Mouse (Mus musculus) granulocyte monocyte progenitor cell, adult 5-6 weeks (primary cell): Measurements from ENCODE around the gene Ikzf1. TPM values are rescaled to one million over a fixed set of nuclear protein-coding genes. Genes with fewer than 3 reads are reported as not detected.

Experiments
- ATAC-seq: replicated peaks from 2 replicates; pipeline ENCODE4 v1.8.0; 2016; ENCODE audit warnings: mild to moderate bottlenecking, moderate TSS enrichment, inconsistent platforms; ENCODE audit not compliant: poor library complexity, severe bottlenecking
- total RNA-seq, 2 experiments: library from RNA; stranded (forward) in 1 of 2; stranded (reverse) in 1 of 2; fragments of 200-712, 200-1000 nt in 1 of 2; fragments of >200 nt in 1 of 2; fragmentation: Nextera tagmentation in 1 of 2; gene quantifications; 2 replicates each; pipeline ENCODE4 v1.2.3; 2014 to 2017

The Ikzf1 gene
- total RNA-seq, 2 experiments from 2014 or later = 51.0 to 108 TPM

DNA sequence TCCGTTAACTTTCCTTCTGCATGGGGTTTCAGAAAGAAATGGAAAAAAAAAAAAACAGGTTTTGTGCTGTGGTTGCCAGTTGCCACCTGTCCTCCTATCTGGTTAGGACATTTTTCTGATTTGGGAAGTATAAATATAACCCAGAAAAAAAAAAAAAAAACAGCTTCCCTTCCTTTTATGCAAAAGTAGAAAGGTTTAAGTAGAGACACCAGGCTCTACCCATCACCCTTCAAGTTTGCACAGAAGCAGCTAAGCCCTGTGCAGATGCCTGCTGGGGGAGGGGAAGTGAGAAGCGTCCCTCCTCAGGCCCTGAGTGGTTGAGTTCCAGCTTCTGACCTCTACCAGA is 31.9 kb downstream of the Ikzf1 start:
- ATAC-seq = peak; percentile 60

DNA sequence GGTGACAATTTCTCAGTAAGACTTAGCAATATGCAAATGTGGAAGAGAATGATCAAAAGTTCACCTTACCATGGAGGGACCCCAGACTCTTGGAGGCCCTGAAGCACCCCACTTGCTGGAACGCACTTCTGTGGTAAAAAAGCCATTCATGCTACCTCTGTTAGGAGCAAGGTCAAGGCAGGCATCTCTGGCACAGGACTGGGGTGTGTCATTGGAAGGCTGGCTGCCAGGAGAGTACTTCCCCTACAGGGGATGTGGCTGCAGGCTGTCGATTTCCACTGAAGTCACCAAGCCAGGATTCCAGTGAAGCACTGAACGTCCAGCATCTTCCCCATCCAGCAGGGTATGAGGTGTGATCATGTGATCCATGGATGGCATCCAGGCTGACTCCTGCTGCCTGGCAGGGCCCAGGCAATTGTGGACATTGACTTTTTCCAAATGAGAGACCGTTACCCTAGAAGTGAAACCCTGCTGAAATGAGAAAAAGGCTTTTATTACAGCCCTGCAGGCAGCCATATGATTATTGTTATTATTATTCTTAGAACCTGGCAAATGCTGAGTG is 32.9 kb downstream of the Ikzf1 start:
- peak; percentile 14 for ATAC-seq

DNA sequence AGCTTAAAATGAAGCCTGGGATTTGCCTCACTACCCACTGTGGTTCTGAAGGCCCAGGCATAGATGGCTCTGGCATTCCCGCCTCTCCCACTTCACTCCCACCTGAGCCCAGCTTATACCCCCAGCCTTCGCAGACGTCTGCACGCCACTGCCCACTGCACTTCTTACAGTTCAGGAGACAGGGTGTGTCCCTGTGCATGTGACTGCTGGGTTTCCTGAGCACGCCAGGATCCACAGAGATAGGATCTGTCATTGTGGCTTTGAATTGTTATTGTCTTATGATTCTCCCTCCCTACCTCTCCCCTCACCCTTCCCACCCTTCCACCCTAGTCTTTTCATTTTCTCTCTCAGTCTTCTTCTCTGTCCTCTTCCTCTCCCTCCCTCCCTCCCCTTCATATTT is 34.9 kb downstream of the Ikzf1 start:
- ATAC-seq = no peak

DNA sequence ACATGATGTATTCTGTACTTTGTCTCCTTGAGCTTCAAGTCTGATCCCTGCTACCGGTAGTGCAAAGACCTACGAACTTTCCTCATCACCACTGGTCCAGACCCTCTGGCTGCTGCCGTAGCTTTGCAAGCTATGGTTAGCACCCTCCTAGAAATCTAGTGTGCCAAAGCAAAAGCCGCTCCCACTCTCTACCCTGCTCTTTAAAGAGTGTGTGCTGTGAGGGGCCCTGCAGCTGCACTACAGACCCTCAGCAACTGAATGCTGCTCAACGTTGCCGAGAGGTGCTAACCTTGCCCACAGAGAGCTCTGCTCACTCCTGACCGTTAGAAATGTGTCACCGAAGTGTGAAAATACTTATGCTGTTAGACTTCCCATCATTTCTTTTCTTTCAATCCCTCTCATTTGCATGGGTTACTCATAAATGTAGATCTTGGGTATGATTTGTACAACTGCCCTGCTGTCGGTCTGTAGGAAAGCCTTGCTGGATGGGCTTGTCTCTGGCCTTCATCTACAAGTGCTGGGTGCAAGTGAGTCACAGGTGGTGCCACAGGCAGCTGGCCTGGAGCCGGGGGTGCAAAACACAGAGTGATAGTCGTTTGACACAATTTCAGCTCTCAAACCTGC is 40.6 kb downstream of the Ikzf1 start:
- ATAC-seq = no peak

DNA sequence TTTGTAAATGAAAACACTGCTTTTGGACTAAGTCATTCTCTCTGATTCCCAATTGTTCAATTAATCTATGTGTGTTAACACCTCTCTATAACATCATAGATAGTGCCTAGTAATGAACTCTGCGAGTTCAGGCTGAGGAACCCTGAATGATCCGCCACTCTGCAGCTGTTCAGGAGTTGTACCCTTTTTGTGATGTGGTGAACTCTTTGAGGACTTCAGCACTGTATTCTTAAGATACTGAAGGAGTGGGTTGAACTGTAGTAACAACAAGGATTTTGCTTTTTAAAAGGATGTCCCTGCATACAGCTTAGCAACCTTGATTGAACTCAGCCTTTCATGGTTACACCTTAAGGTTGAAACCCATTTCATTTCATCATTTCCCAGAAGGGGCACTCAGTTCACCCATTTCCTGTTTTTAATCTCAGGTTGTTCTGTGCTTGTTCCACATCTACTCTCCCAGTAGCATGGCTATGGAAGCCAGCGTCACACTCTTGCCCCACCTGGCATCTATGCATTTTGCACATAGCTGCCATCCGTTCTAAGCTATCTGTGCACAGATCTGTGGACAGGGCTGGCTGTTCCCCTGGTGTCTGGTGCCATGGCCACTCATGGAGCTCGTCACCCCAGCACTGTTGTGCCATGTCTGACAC is 41.2 kb downstream of the Ikzf1 start:
- peak; percentile 13 for ATAC-seq

DNA sequence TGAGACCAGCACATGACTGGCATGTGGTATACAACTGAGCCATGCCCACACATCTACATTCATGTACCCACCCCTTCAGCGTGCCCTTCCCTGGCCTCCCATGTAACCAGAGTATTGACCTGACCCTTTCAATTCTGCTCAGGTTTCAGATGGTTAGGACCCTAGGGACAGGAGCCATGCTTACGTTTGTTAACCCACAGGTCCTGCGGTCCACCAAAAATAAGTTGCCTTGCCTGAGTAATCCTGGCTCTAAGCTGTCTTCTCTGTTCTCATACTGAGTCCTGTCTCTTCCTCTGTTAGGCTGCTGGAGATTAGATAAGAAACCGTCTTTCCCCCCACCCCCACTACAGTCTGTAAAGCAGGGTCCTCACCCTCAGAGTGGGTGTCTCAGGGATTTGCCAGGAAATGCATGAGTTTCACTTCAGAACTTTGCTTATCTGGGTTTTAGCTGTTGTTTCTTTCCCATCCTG is 42.0 kb downstream of the Ikzf1 start:
- ATAC-seq = no peak

DNA sequence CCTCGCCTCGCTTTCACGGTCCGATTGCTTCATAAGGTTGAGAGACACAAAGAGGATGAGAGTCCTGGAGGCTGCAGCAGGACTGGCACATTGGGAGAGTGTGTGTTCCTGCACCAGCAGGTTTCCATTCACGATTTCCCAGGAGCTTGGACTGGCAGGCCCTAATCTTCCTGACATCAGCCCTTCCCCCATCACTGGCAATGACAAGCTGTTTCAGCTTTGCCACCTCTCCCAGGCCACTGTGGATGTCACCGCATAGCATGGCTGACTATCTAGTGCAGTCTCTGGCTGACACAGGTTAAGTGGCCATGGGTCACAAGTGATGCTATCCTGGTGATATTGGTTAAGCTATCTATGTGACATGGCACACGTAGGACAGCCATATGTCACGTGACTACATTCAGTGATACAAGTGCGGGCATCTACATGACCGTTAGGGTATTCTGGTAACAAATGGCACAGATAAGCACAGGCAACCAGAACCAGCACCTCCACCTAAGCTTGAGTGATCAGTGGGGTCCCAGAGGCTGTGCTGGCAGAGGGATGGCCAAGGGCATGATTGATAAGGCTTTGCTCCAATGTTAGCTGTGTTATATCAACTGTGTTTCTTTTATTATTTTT is 43.2 kb downstream of the Ikzf1 start:
- no peak for ATAC-seq

DNA sequence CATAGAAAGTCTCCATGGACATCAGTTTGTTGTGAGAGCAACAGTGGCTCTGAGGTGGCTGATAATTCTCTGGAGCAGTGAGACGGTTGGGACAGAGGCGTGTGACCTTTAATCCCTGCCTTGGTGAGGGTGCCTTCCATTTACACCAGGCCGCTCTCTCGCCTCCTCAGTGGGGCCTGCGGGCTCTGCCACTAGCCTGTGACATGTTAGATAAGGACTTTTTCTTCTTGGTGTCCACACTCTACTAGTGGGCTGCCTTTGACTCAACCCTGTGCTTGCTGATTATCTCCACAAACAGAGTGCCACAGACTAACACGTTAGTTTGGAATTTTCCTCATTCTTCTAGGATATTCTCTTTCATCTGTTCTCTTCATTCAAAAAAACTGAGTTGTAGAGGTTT is 44.4 kb downstream of the Ikzf1 start:
- ATAC-seq = no peak

DNA sequence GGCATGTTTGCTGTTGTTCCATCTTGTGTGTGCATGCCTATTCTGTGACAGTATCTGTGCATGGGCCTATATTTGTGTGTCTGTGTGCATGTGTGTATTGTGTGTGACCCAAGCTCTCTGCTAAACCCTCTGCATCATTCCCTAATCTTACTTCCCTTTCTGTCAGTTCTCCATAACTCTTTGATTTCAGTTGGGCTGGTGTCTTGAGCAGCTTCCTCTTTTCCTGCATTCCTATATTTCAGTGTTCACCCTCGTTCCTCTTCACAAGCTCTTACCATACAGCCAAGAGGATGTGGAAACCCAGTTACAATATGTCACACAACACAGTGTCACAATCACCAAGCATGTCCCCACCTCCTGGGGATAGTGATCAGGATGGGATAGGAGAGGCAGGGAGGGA is 45.3 kb downstream of the Ikzf1 start:
- ATAC-seq = peak; percentile 85

DNA sequence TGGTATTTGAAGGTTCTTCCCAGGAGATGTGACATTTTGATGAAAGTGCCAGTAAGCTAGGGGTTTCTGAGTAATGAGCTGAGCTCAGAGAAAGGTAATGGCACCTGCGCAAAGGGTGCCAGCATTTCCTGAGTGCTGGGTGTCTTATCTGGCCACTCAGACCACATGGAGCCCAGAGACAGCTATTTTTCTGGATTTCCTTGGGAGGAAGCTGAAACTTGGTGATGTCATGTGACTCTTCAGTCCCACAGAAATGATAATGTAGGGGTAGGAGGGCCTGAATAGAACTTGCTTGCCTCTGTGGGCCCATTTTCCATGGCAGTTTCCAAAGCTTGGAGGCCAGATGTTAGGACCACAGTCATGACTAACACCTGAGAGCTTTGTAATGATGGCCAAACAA is 46.9 kb downstream of the Ikzf1 start:
- no peak for ATAC-seq

DNA sequence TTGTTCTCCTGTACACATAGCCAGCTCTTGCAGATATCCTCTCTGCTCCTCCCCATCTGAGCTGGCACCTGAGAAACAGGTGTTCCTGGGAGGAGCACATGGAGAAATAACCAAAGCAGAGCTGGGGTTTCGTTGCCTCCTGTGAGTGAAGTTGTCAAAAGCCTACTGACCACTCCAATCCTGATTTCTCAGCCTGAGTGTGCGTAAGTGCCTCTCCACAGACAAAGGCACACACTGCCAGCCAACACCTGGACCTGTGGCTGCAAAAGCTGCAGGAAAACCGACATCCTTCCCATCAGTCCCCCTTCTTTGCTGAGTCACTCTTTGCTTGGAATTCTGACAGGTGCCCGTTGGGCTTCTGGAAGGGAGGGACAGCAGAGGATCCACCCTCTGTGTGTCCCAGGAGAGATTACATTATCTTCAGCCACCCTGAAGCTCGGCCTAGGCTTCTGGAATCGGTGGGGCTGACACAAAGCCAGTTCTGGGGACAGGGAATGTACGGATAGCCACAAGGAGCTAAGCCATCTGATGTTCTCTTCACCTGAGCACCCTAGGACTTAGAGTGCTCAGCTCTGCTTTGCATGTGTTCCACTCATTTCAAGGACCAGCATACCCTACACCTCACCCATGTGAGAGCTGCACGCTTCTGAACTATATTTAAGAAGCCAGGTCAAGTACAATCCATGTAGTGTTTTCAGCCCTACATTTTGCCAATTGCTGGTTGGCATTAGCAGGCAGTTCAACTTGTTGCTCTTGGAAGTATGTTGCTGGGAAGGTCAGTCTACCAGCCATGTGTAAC is 48.4 kb downstream of the Ikzf1 start:
- ATAC-seq = no peak

DNA sequence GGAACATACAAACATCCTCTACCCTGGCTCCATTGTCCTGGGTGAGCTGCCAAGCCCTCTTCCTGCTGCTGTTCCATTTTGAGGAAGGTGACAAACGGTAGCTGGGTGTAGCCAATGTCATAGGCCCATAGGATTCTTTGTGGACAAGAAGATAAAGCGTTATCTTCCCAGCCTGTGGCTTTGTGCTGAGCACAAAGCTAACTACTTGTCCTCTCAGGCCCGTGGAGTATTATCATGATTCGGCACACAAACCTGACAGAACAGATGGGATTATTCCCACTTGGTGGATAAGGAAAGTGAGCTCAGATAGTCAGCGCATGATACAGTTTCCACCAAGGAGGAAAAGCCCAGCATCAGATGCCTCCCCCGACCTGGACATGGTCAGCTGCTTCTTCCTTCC is 50.4 kb downstream of the Ikzf1 start:
- no peak for ATAC-seq

DNA sequence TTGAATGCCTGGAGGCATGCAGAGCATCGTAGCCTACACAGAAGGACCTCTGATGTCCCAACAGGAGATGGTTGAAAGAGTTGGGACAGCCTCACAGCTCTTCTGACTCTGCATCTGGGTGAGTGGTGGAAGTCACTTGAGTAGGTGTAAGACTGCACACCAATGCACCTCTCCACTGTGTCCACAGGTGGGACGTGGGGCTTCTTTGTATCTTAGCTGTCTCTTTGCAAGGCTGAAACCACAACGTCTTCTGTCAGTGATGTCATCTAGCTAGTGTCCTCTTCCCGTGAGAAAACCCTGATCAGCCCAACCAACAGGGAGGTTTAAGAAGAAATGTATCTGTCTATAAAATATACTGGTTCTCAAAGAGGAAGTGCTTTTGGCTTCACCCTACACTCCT is 52.1 kb downstream of the Ikzf1 start:
- ATAC-seq = peak; percentile 25

DNA sequence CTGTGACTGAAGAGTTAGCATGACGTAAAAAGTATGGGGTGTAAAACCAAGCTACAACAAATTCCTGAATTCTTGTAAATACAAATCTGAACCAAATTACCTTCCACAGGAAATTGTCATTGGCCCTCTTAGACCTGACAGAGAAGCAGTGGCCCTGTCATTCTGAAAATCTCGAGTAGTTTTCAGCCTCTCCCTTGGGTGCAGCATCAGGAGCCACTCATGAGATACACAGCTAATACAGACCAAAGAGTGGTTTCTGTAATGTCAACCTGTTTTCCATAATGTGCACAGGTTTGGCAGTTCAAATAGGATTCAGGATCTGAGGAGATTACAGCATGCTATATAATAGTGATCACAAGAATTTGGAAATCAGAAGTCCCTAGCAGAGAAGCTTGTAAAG is 52.8 kb downstream of the Ikzf1 start:
- no peak for ATAC-seq

DNA sequence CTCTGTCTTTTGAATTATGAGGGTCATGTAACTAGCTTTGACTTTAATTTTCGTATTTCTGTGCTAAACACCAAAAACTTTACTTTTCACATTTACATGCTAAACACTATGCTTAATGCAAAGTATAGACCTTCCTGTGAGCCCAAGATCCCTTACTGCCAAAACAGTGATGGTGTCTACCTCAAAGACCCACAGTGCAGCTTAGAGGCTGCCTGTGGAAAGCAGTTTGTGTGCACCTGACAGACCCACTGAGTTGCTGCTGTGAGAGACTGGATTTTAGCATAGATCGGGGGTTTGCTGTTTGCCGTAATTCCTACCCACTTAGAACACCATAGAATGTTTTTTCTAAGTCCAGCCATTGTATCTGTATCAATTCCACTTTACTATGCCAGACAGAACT is 54.3 kb downstream of the Ikzf1 start:
- ATAC-seq = no peak

DNA sequence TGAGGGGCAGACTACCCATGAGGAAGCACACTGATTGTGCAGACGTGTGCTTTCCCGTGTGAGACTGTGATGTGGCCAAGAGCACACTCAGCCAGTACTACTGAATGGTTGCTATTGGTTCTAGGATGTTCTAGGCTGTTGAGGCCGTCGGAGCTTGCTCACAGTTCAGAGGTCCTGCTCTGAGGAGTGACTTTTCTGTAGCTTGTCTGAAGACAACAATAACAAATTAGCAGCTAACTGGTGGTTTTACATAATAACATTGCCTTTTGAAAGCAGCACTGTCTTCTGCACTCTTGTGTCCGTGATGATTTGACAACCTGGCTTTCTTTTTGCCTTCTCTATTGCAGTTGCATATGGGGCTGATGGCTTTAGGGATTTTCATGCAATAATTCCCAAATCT is 55.8 kb downstream of the Ikzf1 start:
- no peak for ATAC-seq

DNA sequence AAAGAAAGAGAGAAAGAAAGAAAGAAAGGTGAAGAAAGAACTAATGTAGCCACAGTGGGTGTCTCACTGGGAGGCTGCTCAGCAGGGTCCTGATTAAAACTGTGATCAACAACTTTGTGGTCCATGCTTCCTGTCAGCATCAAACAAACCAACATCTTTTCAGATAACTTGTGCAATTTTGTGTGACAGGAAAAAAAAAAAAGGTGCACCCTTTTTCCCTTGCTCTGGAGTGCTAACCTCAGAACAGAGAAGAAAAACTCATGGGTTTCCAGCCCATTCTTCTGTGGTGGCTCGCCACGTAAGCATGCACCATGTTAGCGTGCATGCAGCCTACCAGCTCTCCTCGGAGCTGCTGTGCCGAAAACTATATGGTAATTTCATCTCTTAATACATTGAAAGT is 56.8 kb downstream of the Ikzf1 start:
- peak; percentile 40 for ATAC-seq

DNA sequence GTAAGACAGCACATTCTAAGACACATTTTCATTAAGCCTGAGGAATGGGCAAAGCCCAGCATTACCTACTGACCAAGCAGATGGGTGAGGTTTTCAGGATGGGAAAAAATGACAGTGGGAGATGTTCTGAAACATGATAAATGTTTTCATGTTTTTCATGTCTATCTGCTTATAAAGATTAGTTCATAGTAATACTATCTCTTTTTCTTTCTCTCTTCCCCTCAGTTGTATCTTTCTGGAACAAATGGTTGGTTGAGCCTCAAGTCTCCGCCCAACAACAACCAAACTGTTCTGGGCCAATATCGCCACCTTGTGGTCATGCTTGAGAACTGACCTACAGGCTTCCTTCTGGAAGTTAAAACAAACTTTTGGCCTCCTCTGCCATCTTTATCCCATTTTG is 57.8 kb downstream of the Ikzf1 start:
- peak; percentile 82 for ATAC-seq

DNA sequence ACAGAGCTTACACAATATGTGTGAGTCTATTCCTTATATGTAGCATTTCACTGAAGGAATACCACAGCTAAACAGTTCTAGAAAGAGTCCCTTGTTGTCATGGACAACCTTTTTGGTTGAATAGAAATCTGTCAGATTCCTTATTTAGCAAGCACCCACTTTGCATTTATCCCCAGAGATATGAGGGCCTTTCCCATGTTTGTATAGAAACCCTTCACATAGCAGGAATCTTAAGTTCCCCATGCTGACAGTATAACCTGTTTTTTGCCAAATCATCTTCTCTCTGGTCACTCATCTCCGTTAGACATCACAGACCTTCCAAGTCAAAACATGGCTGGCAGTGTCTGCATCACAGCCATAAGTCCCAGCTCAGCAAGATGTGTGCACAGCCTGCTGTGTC is 59.4 kb downstream of the Ikzf1 start:
- no peak for ATAC-seq

DNA sequence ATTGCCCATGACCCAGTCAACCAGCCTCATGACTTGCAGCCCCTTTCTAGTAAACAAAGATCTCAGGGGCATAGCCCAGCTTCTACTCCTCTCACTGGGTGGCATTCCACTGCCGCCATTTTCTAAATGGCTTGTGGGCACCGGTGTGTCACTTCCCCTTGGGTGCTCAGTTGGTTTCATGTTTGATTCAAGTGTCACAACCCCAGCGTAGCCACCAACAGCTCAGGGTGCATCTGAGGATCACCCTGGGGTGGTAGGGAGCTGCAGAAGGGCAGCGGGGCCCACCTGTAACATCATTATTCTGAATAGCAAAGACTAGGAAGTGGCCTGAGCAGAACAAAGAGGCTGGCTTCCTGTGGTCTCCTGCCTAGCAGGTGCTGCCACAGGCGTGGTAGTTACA is 66.3 kb downstream of the Ikzf1 start:
- peak; percentile 59 for ATAC-seq

DNA sequence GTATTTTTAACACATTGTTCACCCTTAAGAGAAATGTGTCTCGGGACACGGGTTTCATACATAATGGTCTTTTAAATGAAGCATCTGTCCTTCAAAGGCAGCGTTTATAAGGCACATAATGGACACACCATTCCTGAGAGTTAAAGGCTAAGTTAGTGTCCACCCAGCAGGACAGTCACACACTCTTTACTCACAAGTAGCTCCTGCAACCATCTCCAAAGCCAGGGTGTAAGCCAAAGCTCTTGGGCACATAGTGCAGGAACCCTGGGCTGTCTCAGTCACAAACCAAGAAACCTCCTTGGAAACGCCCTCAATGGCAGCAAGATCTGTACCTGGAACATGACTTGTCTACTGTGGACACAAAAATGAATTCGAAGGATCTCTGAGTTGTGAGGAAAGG is 68.1 kb downstream of the Ikzf1 start:
- no peak for ATAC-seq
